Mouse (Mus musculus): Measurements from ENCODE around the gene Cyfip1. TPM values are rescaled to one million over a fixed set of nuclear protein-coding genes. Genes with fewer than 3 reads are reported as not detected.
A peak's percentile ranks its signal among the peaks of the same experiment; 100 is the strongest.

The Cyfip1 gene
- polyA plus RNA-seq, 1 experiment from 2014 or later: 54.8 TPM

DNA sequence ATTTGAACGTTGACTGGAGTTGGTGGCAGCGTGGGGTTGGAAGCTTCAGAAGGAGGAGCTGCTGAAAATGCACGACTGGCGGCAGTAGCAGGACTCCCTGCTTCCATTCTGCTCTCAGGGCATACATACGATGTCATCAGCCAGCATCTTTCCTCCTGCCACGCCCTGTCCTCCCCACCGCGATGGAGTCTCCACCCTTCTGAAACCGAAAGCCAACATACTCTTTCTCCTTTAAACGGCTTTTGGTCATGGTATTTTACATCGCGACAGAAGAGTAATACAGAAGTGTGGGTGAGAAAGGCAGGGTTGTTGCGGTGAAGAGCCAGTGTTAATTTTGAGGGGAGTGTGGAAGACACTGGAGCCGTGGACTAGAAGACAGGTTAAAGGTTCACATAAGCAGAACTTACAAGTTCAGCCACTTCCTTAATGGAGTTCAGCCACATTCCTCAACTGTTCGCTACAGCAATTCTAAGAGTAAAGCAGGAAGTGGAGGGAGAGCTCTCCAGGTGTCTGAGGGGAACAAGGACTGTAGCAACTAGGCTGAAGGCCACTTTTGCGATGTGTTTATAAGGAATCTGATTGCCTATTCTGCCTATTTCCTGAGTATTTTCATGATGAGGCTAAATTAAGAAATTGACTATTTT, 126.8 kb downstream of the Cyfip1 start:
- ATAC-seq (ENCODE audit: insufficient number of reproducible peaks, insufficient read depth, low FRiP score, low read depth): no peak
- no peaks in the 10 kb centered on the region for H3K36me3 ChIP-seq (ENCODE audit: control insufficient read depth, insufficient read depth, low read length)
- WGBS: 31% methylated on average over 16 of the region's 16 CpGs
- H3K4me1 ChIP-seq (ENCODE audit: control insufficient read depth in 2 of 2, insufficient read depth in 2 of 2, low read length in 2 of 2): no peaks in the 10 kb centered on the region
- no peak overlapping the region for H3K27ac ChIP-seq (replicated peaks in 1 of 2; ENCODE audit: control insufficient read depth in 1 of 2, insufficient read depth in 1 of 2, low read depth in 2 of 2, low read length in 2 of 2)
- H3K4me3 ChIP-seq (ENCODE audit: control insufficient read depth in 1 of 2, insufficient read depth in 1 of 2, low read depth in 1 of 2, low read length in 2 of 2): peak overlapping the region; percentile 32 to 38
- no peaks in the 10 kb centered on the region for H3K9me3 ChIP-seq (ENCODE audit: control insufficient read depth, low read length)
- peak overlapping the region; percentile 61 for H3K4me2 ChIP-seq (ENCODE audit: low read length)
- H3K27me3 ChIP-seq (ENCODE audit: control insufficient read depth, insufficient read depth, low read length): no peaks in the 10 kb centered on the region
- H3K9ac ChIP-seq (ENCODE audit: low read length): no peak overlapping the region

DNA sequence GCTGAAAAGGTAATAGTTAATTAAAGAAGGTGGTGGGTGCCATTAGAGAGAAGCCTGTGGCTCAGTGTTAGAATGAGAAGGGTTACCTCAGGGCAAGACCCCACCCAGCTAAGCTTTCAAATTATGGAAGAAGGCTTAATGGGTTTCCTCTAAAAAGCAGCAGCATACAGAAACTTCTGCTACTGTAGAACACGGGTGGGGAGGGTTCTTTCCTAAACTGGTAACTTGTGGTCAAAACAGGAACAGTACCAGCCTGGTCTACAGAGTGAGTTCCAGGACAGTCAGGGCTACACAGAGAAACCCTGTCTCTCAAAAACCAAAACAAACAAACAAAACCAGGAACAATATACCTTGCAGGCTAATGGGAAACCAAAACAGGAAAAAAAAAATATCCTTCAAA, 127.9 kb downstream of the Cyfip1 start:
- no peaks in the 10 kb centered on the region for H3K36me3 ChIP-seq (ENCODE audit: control insufficient read depth, insufficient read depth, low read length)
- H3K9ac ChIP-seq (ENCODE audit: low read length): no peak overlapping the region
- WGBS: 71% methylated on average over 1 of the region's 1 CpGs
- no peak overlapping the region for H3K27ac ChIP-seq (replicated peaks in 1 of 2; ENCODE audit: control insufficient read depth in 1 of 2, insufficient read depth in 1 of 2, low read depth in 2 of 2, low read length in 2 of 2)
- no peaks in the 10 kb centered on the region for H3K9me3 ChIP-seq (ENCODE audit: control insufficient read depth, low read length)
- no peaks in the 10 kb centered on the region for H3K4me1 ChIP-seq (ENCODE audit: control insufficient read depth in 2 of 2, insufficient read depth in 2 of 2, low read length in 2 of 2)
- H3K4me2 ChIP-seq (ENCODE audit: low read length): no peak overlapping the region
- no peaks in the 10 kb centered on the region for H3K27me3 ChIP-seq (ENCODE audit: control insufficient read depth, insufficient read depth, low read length)
- ATAC-seq (ENCODE audit: insufficient number of reproducible peaks, insufficient read depth, low FRiP score, low read depth): no peak
- no peak overlapping the region for H3K4me3 ChIP-seq (ENCODE audit: control insufficient read depth in 1 of 2, insufficient read depth in 1 of 2, low read depth in 1 of 2, low read length in 2 of 2)

GRCm38 (mm10) chr7:55974429-55974828, 132.9 kb downstream of the Cyfip1 start:
- no peak overlapping the region for H3K4me2 ChIP-seq (ENCODE audit: low read length)
- no peak overlapping the region for H3K9ac ChIP-seq (ENCODE audit: low read length)
- H3K36me3 ChIP-seq (ENCODE audit: control insufficient read depth, insufficient read depth, low read length): peaks cover 8% of the 10 kb centered on the region; the same call in 1 of the 2 replicates
- H3K27me3 ChIP-seq (ENCODE audit: control insufficient read depth, insufficient read depth, low read length): no peaks in the 10 kb centered on the region
- 93% methylated on average over 2 of the region's 2 CpGs for WGBS
- H3K27ac ChIP-seq (replicated peaks in 1 of 2; ENCODE audit: control insufficient read depth in 1 of 2, insufficient read depth in 1 of 2, low read depth in 2 of 2, low read length in 2 of 2): no peak overlapping the region
- no peaks in the 10 kb centered on the region for H3K9me3 ChIP-seq (ENCODE audit: control insufficient read depth, low read length)
- ATAC-seq (ENCODE audit: insufficient number of reproducible peaks, insufficient read depth, low FRiP score, low read depth): no peak
- no peak overlapping the region for H3K4me3 ChIP-seq (ENCODE audit: control insufficient read depth in 1 of 2, insufficient read depth in 1 of 2, low read depth in 1 of 2, low read length in 2 of 2)
- no peaks in the 10 kb centered on the region for H3K4me1 ChIP-seq (ENCODE audit: control insufficient read depth in 2 of 2, insufficient read depth in 2 of 2, low read length in 2 of 2)

DNA sequence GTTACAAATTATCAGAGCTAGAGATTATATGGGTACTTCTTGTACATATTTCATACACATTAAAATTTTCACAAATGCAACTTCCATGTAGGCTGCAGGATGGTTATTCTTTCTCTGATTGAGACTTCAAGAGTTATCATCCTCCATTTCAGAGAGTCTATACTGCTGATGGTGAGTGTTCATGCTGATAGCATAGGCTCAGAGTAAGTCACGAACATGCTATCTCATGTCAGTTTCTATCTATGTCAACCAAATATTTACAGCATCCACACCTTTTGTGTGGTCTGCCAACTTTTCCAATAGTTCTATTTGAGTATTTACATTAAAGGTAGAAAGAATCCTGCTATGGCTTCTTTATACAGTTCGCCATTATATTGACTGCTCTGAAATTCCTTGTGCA, 140.0 kb downstream of the Cyfip1 start:
- 87% methylated on average over 2 of the region's 2 CpGs for WGBS
- H3K27ac ChIP-seq (replicated peaks in 1 of 2; ENCODE audit: control insufficient read depth in 1 of 2, insufficient read depth in 1 of 2, low read depth in 2 of 2, low read length in 2 of 2): no peak overlapping the region
- H3K4me3 ChIP-seq (ENCODE audit: control insufficient read depth in 1 of 2, insufficient read depth in 1 of 2, low read depth in 1 of 2, low read length in 2 of 2): no peak overlapping the region
- H3K36me3 ChIP-seq (ENCODE audit: control insufficient read depth, insufficient read depth, low read length): peaks cover 12% of the 10 kb centered on the region; the same call in 1 of the 2 replicates
- H3K9me3 ChIP-seq (ENCODE audit: control insufficient read depth, low read length): no peaks in the 10 kb centered on the region
- H3K27me3 ChIP-seq (ENCODE audit: control insufficient read depth, insufficient read depth, low read length): no peaks in the 10 kb centered on the region
- H3K4me1 ChIP-seq (ENCODE audit: control insufficient read depth in 2 of 2, insufficient read depth in 2 of 2, low read length in 2 of 2): no peaks in the 10 kb centered on the region
- no peak overlapping the region for H3K4me2 ChIP-seq (ENCODE audit: low read length)
- no peak for ATAC-seq (ENCODE audit: insufficient number of reproducible peaks, insufficient read depth, low FRiP score, low read depth)
- H3K9ac ChIP-seq (ENCODE audit: low read length): no peak overlapping the region

Other genes with a start within 250 kb of the Cyfip1 start
- 0.15 and 0.57 TPM in 2 replicates for gene Siglech, start 73.6 kb upstream of the Cyfip1 start, polyA plus RNA-seq (2014; fragmentation: Nextera tagmentation; extraction: Ambion mirVana)
- 16.4 and 19.2 TPM in 2 replicates for gene Tubgcp5, start 47.6 kb upstream of the Cyfip1 start, polyA plus RNA-seq (2014; fragmentation: Nextera tagmentation; extraction: Ambion mirVana)
- gene Nipa2, start 120.7 kb downstream of the Cyfip1 start, polyA plus RNA-seq (2014; fragmentation: Nextera tagmentation; extraction: Ambion mirVana): 46.2 and 53.0 TPM in 2 replicates
- 3.6 TPM in 2 replicates for gene Nipa1, start 178.2 kb downstream of the Cyfip1 start, polyA plus RNA-seq (2014; fragmentation: Nextera tagmentation; extraction: Ambion mirVana)
- gene Herc2, start 208.5 kb downstream of the Cyfip1 start, polyA plus RNA-seq (2014; fragmentation: Nextera tagmentation; extraction: Ambion mirVana): 18.4 and 21.2 TPM in 2 replicates